Comparison of ENCODE assay signal across 8 mouse cellular contexts in genomic region chr3:84281936-84282371, GRCm38 (mm10). TPM values are rescaled to one million over a fixed set of nuclear protein-coding genes. Genes with fewer than 3 reads are reported as not detected.
DNase-seq lines count a peak whose midpoint lies in the region; ATAC-seq and TF ChIP-seq lines count a peak whose summit lies in the region.

No protein-coding gene starts in this region.

- WGBS in lung, embryonic 14.5 days: 21% methylated on average over 10 of the region's 10 CpGs
- 16% methylated on average over 10 of the region's 10 CpGs for WGBS in small intestine, adult 2 months

- no peak for TF ChIP-seq CTCF in lung, embryonic 14.5 days (IDR thresholded peaks at IDR 0.05; ENCODE audit: low read depth)
- TF ChIP-seq CTCF in small intestine, adult 2 months (IDR thresholded peaks at IDR 0.05; ENCODE audit: extremely low read depth, insufficient read length, insufficient replicate concordance, low read depth, low read length): 0 out of 2 replicates have a peak, but pooled peaks have one; percentile 4

- H3K36me3 ChIP-seq in lung, embryonic 14.5 days (ENCODE audit: insufficient read depth): no peaks in the 10 kb centered on the region
- H3K36me3 ChIP-seq in small intestine, adult 2 months (ENCODE audit: control insufficient read depth, insufficient read depth, low read length): no peaks in the 10 kb centered on the region

- H3K4me2 ChIP-seq in lung, embryonic 14.5 days: 0 out of 2 replicates have a peak overlapping the region, but pooled peaks have one; percentile 15

- ATAC-seq in lung, embryonic 14.5 days (ENCODE audit: insufficient read depth): peak; percentile 69

- peaks cover 13% of the 10 kb centered on the region for H3K4me1 ChIP-seq in lung, embryonic 14.5 days (ENCODE audit: insufficient read depth)
- peaks cover 30% of the 10 kb centered on the region for H3K4me1 ChIP-seq in small intestine, adult 2 months (ENCODE audit: control insufficient read depth, insufficient read depth, insufficient read length, low read length)

- peak; percentile 63; the same call in 1 of the 2 replicates for TF ChIP-seq POLR2A in small intestine, adult 2 months (IDR thresholded peaks at IDR 0.05; ENCODE audit: low read depth, low read length)

- H3K27me3 ChIP-seq in lung, embryonic 14.5 days (ENCODE audit: insufficient read depth, low read length): no peaks in the 10 kb centered on the region
- H3K27me3 ChIP-seq in small intestine, adult 2 months (ENCODE audit: control insufficient read depth, insufficient read depth, low read length): no peaks in the 10 kb centered on the region

- no peak overlapping the region for H3K27ac ChIP-seq in lung, embryonic 14.5 days (ENCODE audit: low read depth)
- peak overlapping the region; percentile 95 for H3K27ac ChIP-seq in small intestine, adult 2 months (ENCODE audit: insufficient read depth, low read depth, low read length)

- peak; percentile 72 for DNase-seq in lung, embryonic 14.5 days
- DNase-seq in lung, postnatal 4 days: no peak
- peak; percentile 40 for DNase-seq in forelimb bud, embryonic 11.5 days (ENCODE audit: low read depth, low spot score)
- DNase-seq in kidney, postnatal 4 days: peak; percentile 45 to 64
- DNase-seq in cerebellum, adult 11 months: no peak
- no peak for DNase-seq in right cerebral cortex, adult 18-20 months
- no peak for DNase-seq in layer of hippocampus, postnatal 25 days (ENCODE audit: extremely low spot score in 1 of 2, low spot score in 1 of 2)

- no peak overlapping the region for H3K9ac ChIP-seq in lung, embryonic 14.5 days

- H3K9me3 ChIP-seq in lung, embryonic 14.5 days (ENCODE audit: low read depth, low read length): no peaks in the 10 kb centered on the region

- no peak overlapping the region for H3K4me3 ChIP-seq in lung, embryonic 14.5 days (ENCODE audit: low read depth, low read length)
- H3K4me3 ChIP-seq in small intestine, adult 2 months (ENCODE audit: low read depth, low read length): peak overlapping the region; percentile 58

RNA-seq across cellular contexts. Expression of gene Trim2, which starts 24.7 kb away (rescaled TPM):
- polyA plus RNA-seq in lung, embryonic 14.5 days (2014; fragmentation: Nextera tagmentation; extraction: Ambion mirVana): 25.9 and 27.0 TPM in 2 replicates
- polyA plus RNA-seq in small intestine, adult 2 months (2012; rRNA removed): 26.1 and 52.4 TPM in 2 replicates
- 100 to 1,000 TPM; 403 to 407 TPM for total RNA-seq in layer of hippocampus, postnatal 25 days (2021)

Comparison
In these comparisons a context has a peak if more than half of its experiments do, and no peak if none do; other contexts are left out.
1. DNase-seq: peak in lung, embryonic 14.5 days (single experiment), forelimb bud, embryonic 11.5 days (single experiment) and kidney, postnatal 4 days (2 of 2); none in lung, postnatal 4 days (0 of 2), cerebellum, adult 11 months (single experiment), right cerebral cortex, adult 18-20 months (single experiment) and layer of hippocampus, postnatal 25 days (0 of 2).